Mouse (Mus musculus): ENCODE results near the gene Rnf38. TPM values are rescaled to one million over a fixed set of nuclear protein-coding genes. Genes with fewer than 3 reads are reported as not detected.

Rnf38 gene
- total RNA-seq (2014; rRNA removed) (6.6 and 6.7 TPM in 2 replicates), polyA plus RNA-seq (2012; rRNA removed) (18.1 and 23.5 TPM in 2 replicates)

DNA sequence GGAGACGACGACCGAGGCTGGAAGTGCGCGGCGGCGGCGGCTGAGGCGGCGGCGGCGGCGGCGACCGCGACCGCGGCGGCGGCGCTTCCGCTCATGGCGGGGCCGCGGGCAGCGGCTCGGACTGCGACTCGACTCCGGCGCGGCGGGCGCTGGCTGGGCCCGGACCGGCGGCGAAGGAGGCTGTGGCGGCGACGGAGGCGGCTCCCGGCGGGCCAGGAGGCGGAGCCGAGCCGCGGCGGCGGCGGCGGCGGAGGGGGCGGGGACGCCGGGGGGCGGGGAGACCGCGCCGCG is at the start of gene Rnf38:
Rnf38 (minus strand) TSS at position 77 of the 291 bp plus-strand sequence.
- Histone ChIP-seq H3K79me2 (ENCODE audit: control insufficient read depth, insufficient read depth, low read length) (peaks cover 3% of the 10 kb centered on the region; the same call in 1 of the 2 replicates), H3K9ac (ENCODE audit: low read depth, low read length) (peak within 1 kb of the TSS; percentile 85), H3K4me1 (ENCODE audit: control insufficient read depth, insufficient read depth, low read length) (peaks cover 3% of the 10 kb centered on the region; the same call in 1 of the 2 replicates), H3K4me3 (ENCODE audit: insufficient read depth, low read depth, low read length) (peak within 1 kb of the TSS; percentile 83), H3K27ac (replicated peaks; ENCODE audit: insufficient read depth, low read depth, low read length) (peak within 1 kb of the TSS; percentile 90), H3K36me3 (ENCODE audit: control insufficient read depth, insufficient read depth, low read length) (no peaks in the 10 kb centered on the region), H3K27me3 (ENCODE audit: control insufficient read depth, insufficient read depth, low read length) (no peaks in the 10 kb centered on the region)
- DNase-seq (ENCODE audit: extremely low read depth, low read depth, low spot score) = no peak
- TF ChIP-seq CTCF (IDR thresholded peaks at IDR 0.05; ENCODE audit: low read depth, low read length) (no peak), POLR2A (IDR thresholded peaks at IDR 0.05; ENCODE audit: extremely low read depth, insufficient read depth, low read length) (peak; percentile 62)
- 15% methylated on average over 21 of the region's 61 CpGs for WGBS

- Histone ChIP-seq H3K4me3 (ENCODE audit: insufficient read depth, low read depth, low read length) (no peak overlapping the region), H3K27ac (replicated peaks; ENCODE audit: insufficient read depth, low read depth, low read length) (no peak overlapping the region), H3K36me3 (ENCODE audit: control insufficient read depth, insufficient read depth, low read length) (no peaks in the 10 kb centered on the region), H3K27me3 (ENCODE audit: control insufficient read depth, insufficient read depth, low read length) (no peaks in the 10 kb centered on the region), H3K9ac (ENCODE audit: low read depth, low read length) (no peak overlapping the region), H3K4me1 (ENCODE audit: control insufficient read depth, insufficient read depth, low read length) (no peaks in the 10 kb centered on the region), H3K79me2 (ENCODE audit: control insufficient read depth, insufficient read depth, low read length) (no peaks in the 10 kb centered on the region)
- TF ChIP-seq CTCF (IDR thresholded peaks at IDR 0.05; ENCODE audit: low read depth, low read length) = no peak
- TF ChIP-seq POLR2A (IDR thresholded peaks at IDR 0.05; ENCODE audit: extremely low read depth, insufficient read depth, low read length) = no peak
- DNase-seq (ENCODE audit: extremely low read depth, low read depth, low spot score) = no peak
- 77% methylated on average over 7 of the region's 7 CpGs for WGBS
These were observed 48.1 kb upstream of the Rnf38 start for GRCm38 (mm10) chr4:44281597-44282265.

GRCm38 (mm10) chr4:44271134-44271533 is 37.5 kb upstream of the Rnf38 start:
- no peak for TF ChIP-seq POLR2A (IDR thresholded peaks at IDR 0.05; ENCODE audit: extremely low read depth, insufficient read depth, low read length)
- TF ChIP-seq CTCF (IDR thresholded peaks at IDR 0.05; ENCODE audit: low read depth, low read length) = no peak
- WGBS = 72% methylated on average over 5 of the region's 5 CpGs

GRCm38 (mm10) chr4:44269376-44269817 is 35.8 kb upstream of the Rnf38 start:
- DNase-seq (ENCODE audit: extremely low read depth, low read depth, low spot score) = no peak
- WGBS = 96% methylated on average over 14 of the region's 14 CpGs
- Histone ChIP-seq H3K79me2 (ENCODE audit: control insufficient read depth, insufficient read depth, low read length) (no peaks in the 10 kb centered on the region), H3K36me3 (ENCODE audit: control insufficient read depth, insufficient read depth, low read length) (no peaks in the 10 kb centered on the region), H3K4me1 (ENCODE audit: control insufficient read depth, insufficient read depth, low read length) (no peaks in the 10 kb centered on the region), H3K4me3 (ENCODE audit: insufficient read depth, low read depth, low read length) (no peak overlapping the region), H3K27me3 (ENCODE audit: control insufficient read depth, insufficient read depth, low read length) (no peaks in the 10 kb centered on the region), H3K9ac (ENCODE audit: low read depth, low read length) (no peak overlapping the region), H3K27ac (replicated peaks; ENCODE audit: insufficient read depth, low read depth, low read length) (no peak overlapping the region)
- TF ChIP-seq CTCF (IDR thresholded peaks at IDR 0.05; ENCODE audit: low read depth, low read length) (no peak), POLR2A (IDR thresholded peaks at IDR 0.05; ENCODE audit: extremely low read depth, insufficient read depth, low read length) (no peak)

More at GRCm38 (mm10) chr4:44271134-44271533, 37.5 kb upstream of the Rnf38 start:
- no peaks in the 10 kb centered on the region for H3K27me3 ChIP-seq (ENCODE audit: control insufficient read depth, insufficient read depth, low read length)
- H3K4me3 ChIP-seq (ENCODE audit: insufficient read depth, low read depth, low read length) = no peak overlapping the region
- no peaks in the 10 kb centered on the region for H3K36me3 ChIP-seq (ENCODE audit: control insufficient read depth, insufficient read depth, low read length)
- no peak overlapping the region for H3K9ac ChIP-seq (ENCODE audit: low read depth, low read length)
- H3K79me2 ChIP-seq (ENCODE audit: control insufficient read depth, insufficient read depth, low read length) = no peaks in the 10 kb centered on the region
- H3K4me1 ChIP-seq (ENCODE audit: control insufficient read depth, insufficient read depth, low read length) = no peaks in the 10 kb centered on the region
- no peak overlapping the region for H3K27ac ChIP-seq (replicated peaks; ENCODE audit: insufficient read depth, low read depth, low read length)
- no peak for DNase-seq (ENCODE audit: extremely low read depth, low read depth, low spot score)

DNA sequence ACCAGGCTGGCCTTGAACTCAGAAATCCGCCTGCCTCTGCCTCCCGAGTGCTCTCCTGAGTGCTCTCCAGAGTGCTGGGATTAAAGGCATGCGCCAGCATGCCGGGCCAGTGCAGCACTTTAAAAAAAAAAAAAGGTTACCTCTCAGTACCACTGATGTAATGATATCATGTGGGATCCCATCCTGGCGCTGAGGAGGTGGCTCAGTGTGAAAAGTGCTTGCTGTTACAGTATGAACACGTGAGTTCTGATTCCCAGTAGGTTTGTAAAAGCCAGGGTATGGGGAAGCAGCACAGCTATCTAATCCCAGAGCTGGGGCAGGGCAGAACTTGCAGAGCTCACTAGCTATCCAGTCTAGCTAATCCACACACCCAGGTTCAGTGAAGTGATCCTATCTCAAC is 33.8 kb upstream of the Rnf38 start:
- H3K79me2 ChIP-seq (ENCODE audit: control insufficient read depth, insufficient read depth, low read length) = no peaks in the 10 kb centered on the region
- H3K9ac ChIP-seq (ENCODE audit: low read depth, low read length) = no peak overlapping the region
- no peaks in the 10 kb centered on the region for H3K36me3 ChIP-seq (ENCODE audit: control insufficient read depth, insufficient read depth, low read length)
- WGBS = 87% methylated on average over 6 of the region's 6 CpGs
- TF ChIP-seq CTCF (IDR thresholded peaks at IDR 0.05; ENCODE audit: low read depth, low read length) (no peak), POLR2A (IDR thresholded peaks at IDR 0.05; ENCODE audit: extremely low read depth, insufficient read depth, low read length) (no peak)
- no peak overlapping the region for H3K27ac ChIP-seq (replicated peaks; ENCODE audit: insufficient read depth, low read depth, low read length)
- no peaks in the 10 kb centered on the region for H3K27me3 ChIP-seq (ENCODE audit: control insufficient read depth, insufficient read depth, low read length)
- H3K4me3 ChIP-seq (ENCODE audit: insufficient read depth, low read depth, low read length) = no peak overlapping the region
- no peak for DNase-seq (ENCODE audit: extremely low read depth, low read depth, low spot score)
- no peaks in the 10 kb centered on the region for H3K4me1 ChIP-seq (ENCODE audit: control insufficient read depth, insufficient read depth, low read length)

GRCm38 (mm10) chr4:44265500-44265899 is 31.9 kb upstream of the Rnf38 start:
- Histone ChIP-seq H3K36me3 (ENCODE audit: control insufficient read depth, insufficient read depth, low read length) (no peaks in the 10 kb centered on the region), H3K79me2 (ENCODE audit: control insufficient read depth, insufficient read depth, low read length) (no peaks in the 10 kb centered on the region), H3K4me3 (ENCODE audit: insufficient read depth, low read depth, low read length) (no peak overlapping the region), H3K27me3 (ENCODE audit: control insufficient read depth, insufficient read depth, low read length) (no peaks in the 10 kb centered on the region), H3K9ac (ENCODE audit: low read depth, low read length) (no peak overlapping the region), H3K27ac (replicated peaks; ENCODE audit: insufficient read depth, low read depth, low read length) (no peak overlapping the region), H3K4me1 (ENCODE audit: control insufficient read depth, insufficient read depth, low read length) (no peaks in the 10 kb centered on the region)
- TF ChIP-seq POLR2A (IDR thresholded peaks at IDR 0.05; ENCODE audit: extremely low read depth, insufficient read depth, low read length) = no peak
- TF ChIP-seq CTCF (IDR thresholded peaks at IDR 0.05; ENCODE audit: low read depth, low read length) = no peak
- DNase-seq (ENCODE audit: extremely low read depth, low read depth, low spot score) = no peak
- 69% methylated on average over 3 of the region's 3 CpGs for WGBS
